Mouse (Mus musculus): ENCODE data around the gene Gadd45b. TPM values are rescaled to one million over a fixed set of nuclear protein-coding genes. Genes with fewer than 3 reads are reported as not detected.

Gene Gadd45b
- 32.8 and 53.4 TPM in 2 replicates for polyA plus RNA-seq (2012; ENCODE audit: low replicate concordance)

DNA sequence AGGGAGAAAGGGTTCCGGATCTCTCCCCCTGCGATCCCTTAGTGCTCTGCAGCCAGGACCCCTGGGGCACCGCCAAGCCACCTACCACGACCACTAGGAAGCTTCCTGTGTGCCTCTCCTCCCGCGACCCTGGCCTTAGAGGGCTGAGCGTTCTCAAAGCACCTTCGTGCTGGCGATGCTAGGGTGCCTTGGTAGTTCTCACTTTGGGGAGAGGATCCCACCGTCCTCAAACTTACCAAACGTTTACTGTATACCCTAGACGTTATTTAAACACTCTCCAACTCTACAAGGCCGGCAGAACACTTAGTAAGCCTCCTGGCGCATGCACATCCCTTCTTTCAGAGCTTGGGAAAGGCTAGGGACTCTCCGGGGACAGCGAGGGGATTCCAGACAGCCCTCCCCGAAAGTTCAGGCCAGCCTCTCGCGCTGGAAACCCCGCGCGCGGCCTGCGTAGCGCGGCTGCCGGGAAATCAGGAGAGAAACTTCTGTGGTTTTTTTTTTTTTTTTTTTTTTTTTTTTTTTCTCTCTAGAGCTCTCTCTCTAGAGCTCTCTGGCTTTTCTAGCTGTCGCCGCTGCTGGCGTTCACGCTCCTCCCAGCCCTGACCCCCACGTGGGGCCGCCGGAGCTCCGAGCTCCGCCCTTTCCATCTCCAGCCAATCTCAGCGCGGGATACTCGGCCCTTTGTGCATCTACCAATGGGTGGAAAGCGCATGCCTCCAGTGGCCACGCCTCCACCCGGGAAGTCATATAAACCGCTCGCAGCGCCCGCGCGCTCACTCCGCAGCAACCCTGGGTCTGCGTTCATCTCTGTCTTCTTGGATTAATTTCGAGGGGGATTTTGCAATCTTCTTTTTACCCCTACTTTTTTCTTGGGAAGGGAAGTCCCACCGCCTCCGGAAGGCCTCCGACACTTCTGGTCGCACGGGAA is at the start of gene Gadd45b:
Gene Gadd45b (plus strand): TSS at position 775 of the 928 bp plus-strand sequence.

GRCm38 (mm10) chr10:80900318-80901247 is 29.3 kb upstream of the Gadd45b start, which contains the start of gene Timm13:
Timm13 (minus strand) TSS chr10:80900969.

DNA sequence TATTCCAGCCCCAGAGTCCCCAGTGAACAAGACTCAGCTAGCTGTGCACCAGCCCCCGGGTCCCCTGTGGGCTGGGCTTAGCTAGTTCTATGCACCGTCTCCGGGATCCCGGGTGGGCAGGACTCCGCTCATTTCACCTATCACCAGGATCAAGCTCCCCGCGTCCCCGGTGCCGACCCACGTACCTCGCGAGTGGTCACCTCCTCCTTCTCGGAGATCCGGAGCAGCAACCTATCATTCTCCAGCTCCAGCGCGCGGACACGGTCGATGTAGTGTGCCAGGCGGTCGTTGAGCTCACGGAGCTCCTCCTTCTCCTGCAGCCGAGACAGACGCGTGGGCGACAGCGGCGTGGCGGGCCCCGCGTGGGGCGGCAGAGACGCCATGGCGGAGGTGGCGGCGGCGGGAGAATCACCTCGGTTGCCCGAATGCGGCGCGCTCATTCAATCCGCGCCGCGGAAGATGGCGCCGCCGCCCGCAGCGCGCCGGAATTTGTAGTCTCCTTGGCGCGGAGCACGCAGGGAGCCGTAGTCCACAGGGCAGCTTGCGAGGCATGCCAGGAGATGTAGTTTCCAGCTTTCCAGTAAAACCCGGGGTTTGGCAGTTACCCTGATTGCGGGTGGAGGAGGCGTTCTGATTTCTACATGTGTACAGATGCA is 12.0 kb upstream of the Gadd45b start, which contains the start of gene Lmnb2:
Gene Lmnb2 (minus strand): TSS at position 467 of the 656 bp plus-strand sequence.

Other genes with a start within 250 kb of the Gadd45b start
- gene Mob3a, start 228.1 kb upstream of the Gadd45b start, polyA plus RNA-seq (2012; ENCODE audit: low replicate concordance): 101 and 135 TPM in 2 replicates
- 65.5 and 73.9 TPM in 2 replicates for gene Izumo4, start 227.9 kb upstream of the Gadd45b start, polyA plus RNA-seq (2012; ENCODE audit: low replicate concordance)
- gene Ap3d1, start 187.8 kb upstream of the Gadd45b start, polyA plus RNA-seq (2012; ENCODE audit: low replicate concordance): 42.2 and 65.5 TPM in 2 replicates
- gene Dot1l, start 174.9 kb upstream of the Gadd45b start, polyA plus RNA-seq (2012; ENCODE audit: low replicate concordance): 80.4 and 136 TPM in 2 replicates
- 321 and 932 TPM in 2 replicates for gene Sf3a2, start 131.9 kb upstream of the Gadd45b start, polyA plus RNA-seq (2012; ENCODE audit: low replicate concordance)
- gene Plekhj1, start 131.4 kb upstream of the Gadd45b start, polyA plus RNA-seq (2012; ENCODE audit: low replicate concordance): 209 and 238 TPM in 2 replicates
- gene Amh, start 124.8 kb upstream of the Gadd45b start, polyA plus RNA-seq (2012; ENCODE audit: low replicate concordance): 1.1 and 3.0 TPM in 2 replicates
- gene Jsrp1, start 116.6 kb upstream of the Gadd45b start, polyA plus RNA-seq (2012; ENCODE audit: low replicate concordance): not detected in 2 replicates
- 1,467 and 1,742 TPM in 2 replicates for gene Oaz1, start 103.4 kb upstream of the Gadd45b start, polyA plus RNA-seq (2012; ENCODE audit: low replicate concordance)
- gene Lingo3, start 86.0 kb upstream of the Gadd45b start, polyA plus RNA-seq (2012; ENCODE audit: low replicate concordance): 0.04 TPM in 1 of 2 replicates, not detected in the other
- 51.6 and 117 TPM in 2 replicates for gene Lsm7, start 74.9 kb upstream of the Gadd45b start, polyA plus RNA-seq (2012; ENCODE audit: low replicate concordance)
- 75.7 and 79.0 TPM in 2 replicates for gene Sppl2b, start 74.8 kb upstream of the Gadd45b start, polyA plus RNA-seq (2012; ENCODE audit: low replicate concordance)
- not detected in 2 replicates for gene Tmprss9, start 58.2 kb upstream of the Gadd45b start, polyA plus RNA-seq (2012; ENCODE audit: low replicate concordance)
- 115 and 162 TPM in 2 replicates for gene Timm13, start 29.1 kb upstream of the Gadd45b start, polyA plus RNA-seq (2012; ENCODE audit: low replicate concordance)
- 14.5 and 18.6 TPM in 2 replicates for gene Lmnb2, start 11.8 kb upstream of the Gadd45b start, polyA plus RNA-seq (2012; ENCODE audit: low replicate concordance)
- 0.51 and 0.75 TPM in 2 replicates for gene Gng7, start 84.9 kb downstream of the Gadd45b start, polyA plus RNA-seq (2012; ENCODE audit: low replicate concordance)
- gene Diras1, start 95.6 kb downstream of the Gadd45b start, polyA plus RNA-seq (2012; ENCODE audit: low replicate concordance): not detected in 2 replicates
- gene Slc39a3, start 107.4 kb downstream of the Gadd45b start, polyA plus RNA-seq (2012; ENCODE audit: low replicate concordance): 20.4 and 23.3 TPM in 2 replicates
- 104 and 170 TPM in 2 replicates for gene Sgta, start 130.1 kb downstream of the Gadd45b start, polyA plus RNA-seq (2012; ENCODE audit: low replicate concordance)
- 20.3 and 22.9 TPM in 2 replicates for gene Thop1, start 140.0 kb downstream of the Gadd45b start, polyA plus RNA-seq (2012; ENCODE audit: low replicate concordance)
- gene Creb3l3, start 168.8 kb downstream of the Gadd45b start, polyA plus RNA-seq (2012; ENCODE audit: low replicate concordance): 0.24 and 0.30 TPM in 2 replicates
- gene Map2k2, start 175.8 kb downstream of the Gadd45b start, polyA plus RNA-seq (2012; ENCODE audit: low replicate concordance): 241 and 608 TPM in 2 replicates
- gene Zbtb7a, start 205.1 kb downstream of the Gadd45b start, polyA plus RNA-seq (2012; ENCODE audit: low replicate concordance): 198 and 333 TPM in 2 replicates
- gene Pias4, start 237.8 kb downstream of the Gadd45b start, polyA plus RNA-seq (2012; ENCODE audit: low replicate concordance): 72.6 and 164 TPM in 2 replicates
- gene Eef2, start 246.6 kb downstream of the Gadd45b start, polyA plus RNA-seq (2012; ENCODE audit: low replicate concordance): 495 and 2,413 TPM in 2 replicates